Mouse (Mus musculus): Measurements from ENCODE around the gene Immp2l.

The Immp2l gene

DNA sequence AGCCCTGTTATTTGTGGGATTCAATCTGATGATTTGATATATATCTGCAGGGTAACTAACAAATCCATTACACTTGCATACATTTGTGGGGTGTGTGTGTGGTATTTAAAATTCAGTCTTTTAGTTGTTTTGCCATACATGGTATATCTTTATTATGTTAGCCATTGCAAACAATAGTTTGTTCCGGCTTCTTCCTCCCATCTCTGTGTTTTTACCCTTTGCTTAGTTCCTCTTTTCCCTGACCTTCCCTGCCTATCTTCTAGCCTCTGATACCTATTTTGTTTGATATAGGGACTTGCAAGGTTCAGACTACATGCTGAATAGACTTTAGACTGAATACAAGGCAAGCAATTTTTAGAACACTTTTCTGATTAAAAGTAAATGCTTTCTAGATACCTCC lies 254.0 kb downstream of the Immp2l start:
- in situ Hi-C loops (cut with MboI; ENCODE audit: unreplicated experiment in 2 of 2): no loop called here

- in situ Hi-C loops (cut with MboI; ENCODE audit: unreplicated experiment in 2 of 2): no loop called here
These were observed 265.2 kb downstream of the Immp2l start for GRCm38 (mm10) chr12:41289047-41289446.

DNA sequence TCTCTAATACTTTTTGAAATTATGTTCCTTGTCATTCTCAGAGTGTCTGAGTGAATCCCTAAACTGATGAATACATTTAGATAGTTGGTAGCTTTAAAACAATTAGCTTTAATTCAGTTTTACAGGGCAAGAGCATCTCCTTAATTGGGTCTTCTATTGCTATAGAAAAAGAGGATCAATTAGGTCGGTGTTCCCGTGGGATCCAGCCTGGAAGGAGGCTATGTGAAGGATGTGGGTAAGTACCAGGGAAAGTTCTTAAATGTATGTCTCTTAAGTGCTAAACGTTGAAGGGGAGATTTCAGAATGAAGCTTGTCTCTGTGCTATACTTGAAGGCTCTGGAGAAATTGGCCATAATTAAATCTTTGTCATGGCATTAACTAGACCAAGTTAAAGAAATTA lies 283.1 kb downstream of the Immp2l start:
- in situ Hi-C loops (cut with MboI; ENCODE audit: unreplicated experiment in 2 of 2): no loop called here

- in situ Hi-C loops (cut with MboI; ENCODE audit: unreplicated experiment in 2 of 2): no loop called here
These were observed 285.1 kb downstream of the Immp2l start for GRCm38 (mm10) chr12:41308726-41309680.

GRCm38 (mm10) chr12:41313391-41313790 lies 289.5 kb downstream of the Immp2l start:
- in situ Hi-C loops (cut with MboI; ENCODE audit: unreplicated experiment in 2 of 2): no loop called here

DNA sequence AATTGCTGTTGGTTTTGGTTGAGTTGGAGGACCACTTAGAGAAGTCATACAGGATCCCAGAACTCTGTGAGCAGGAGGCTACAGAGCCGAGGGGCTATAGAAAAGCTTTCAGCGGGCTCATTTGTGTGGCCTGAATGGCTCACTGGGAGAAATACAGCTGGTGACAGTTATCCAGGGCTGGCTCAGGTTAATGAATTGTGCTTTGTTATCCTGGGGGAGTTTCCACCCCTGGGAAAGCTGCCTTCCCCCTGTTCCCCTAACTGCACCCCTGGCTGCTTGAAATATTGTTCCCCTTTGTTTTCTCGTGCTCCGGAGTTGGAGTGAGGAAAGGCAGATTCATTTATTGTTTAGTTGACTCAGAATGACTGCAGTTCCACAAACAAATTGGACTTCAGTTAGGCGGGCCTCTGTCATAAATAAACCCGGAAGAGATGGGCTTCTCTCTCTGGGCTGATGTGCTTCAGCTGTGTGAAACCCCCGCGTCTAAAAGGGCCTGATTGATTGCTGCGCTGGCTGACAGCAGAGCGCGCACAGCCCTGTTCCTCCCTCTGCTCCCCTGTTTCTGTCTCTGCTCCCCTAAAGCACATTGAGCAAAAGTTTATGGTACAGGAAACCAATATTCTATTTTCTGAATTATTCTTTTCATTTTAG lies 291.0 kb downstream of the Immp2l start:
- in situ Hi-C loops (cut with MboI; ENCODE audit: unreplicated experiment in 2 of 2): no loop called here

DNA sequence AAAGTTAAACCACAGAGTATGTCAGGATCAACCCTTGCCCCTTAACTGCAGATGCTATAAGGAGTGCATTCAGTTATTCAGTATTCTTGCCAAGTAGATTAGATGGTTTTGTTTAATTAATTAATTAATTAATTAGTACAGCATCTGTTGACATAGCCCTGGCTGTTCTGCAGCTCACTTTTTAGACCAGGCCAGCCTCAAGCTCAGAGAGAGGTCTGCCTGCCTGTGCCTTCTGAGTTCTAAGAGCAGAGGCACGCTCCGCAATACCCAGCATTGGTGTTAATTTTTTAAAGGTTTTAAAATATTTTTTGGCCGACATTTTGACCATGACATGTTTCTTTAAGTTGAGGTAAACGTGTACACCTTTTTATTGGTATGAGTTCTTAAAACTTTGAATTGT lies 292.0 kb downstream of the Immp2l start:
- in situ Hi-C loops (cut with MboI; ENCODE audit: unreplicated experiment in 2 of 2): no loop called here

DNA sequence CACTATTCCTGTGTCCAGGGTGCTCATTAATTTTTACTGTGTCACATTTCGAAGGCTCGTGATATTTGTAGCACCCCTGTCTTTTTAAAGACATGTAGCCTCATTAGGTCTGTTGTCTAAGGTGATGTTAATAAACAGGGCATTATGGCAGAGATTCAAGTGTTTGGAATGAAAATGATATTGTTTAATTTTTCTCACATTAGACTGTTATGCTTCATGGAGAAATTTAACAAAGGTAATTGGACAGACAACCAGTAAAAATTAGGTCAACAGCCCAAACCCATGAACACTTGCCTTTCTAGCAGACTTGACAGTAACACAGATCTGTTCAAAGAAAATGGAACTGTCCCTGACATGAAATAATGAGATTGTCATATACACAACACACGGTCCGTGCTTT lies 292.5 kb downstream of the Immp2l start:
- in situ Hi-C loops (cut with MboI; ENCODE audit: unreplicated experiment in 2 of 2): no loop called here

- in situ Hi-C loops (cut with MboI; ENCODE audit: unreplicated experiment in 2 of 2): no loop called here
These were observed 293.5 kb downstream of the Immp2l start for GRCm38 (mm10) chr12:41317431-41317830.

DNA sequence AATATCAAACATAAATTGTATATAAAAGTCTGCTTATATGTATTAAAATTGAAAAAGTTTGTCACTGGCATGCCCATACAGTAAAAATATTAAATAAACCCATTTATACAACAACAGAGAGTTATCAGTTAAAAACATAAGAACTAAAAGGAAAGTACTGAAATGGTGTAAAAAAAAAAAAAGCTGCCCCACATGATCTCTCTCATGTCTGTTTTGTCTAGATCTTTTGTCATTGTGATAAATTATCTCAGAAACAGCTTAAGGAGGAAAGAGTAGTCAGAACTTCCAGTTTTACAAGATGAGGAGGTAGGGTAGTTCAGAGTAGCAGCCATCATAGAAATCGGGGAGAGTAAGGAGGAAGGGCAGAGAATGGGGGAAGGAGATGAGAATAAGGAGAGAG lies 298.1 kb downstream of the Immp2l start:
- in situ Hi-C loops (cut with MboI; ENCODE audit: unreplicated experiment in 2 of 2): no loop called here

DNA sequence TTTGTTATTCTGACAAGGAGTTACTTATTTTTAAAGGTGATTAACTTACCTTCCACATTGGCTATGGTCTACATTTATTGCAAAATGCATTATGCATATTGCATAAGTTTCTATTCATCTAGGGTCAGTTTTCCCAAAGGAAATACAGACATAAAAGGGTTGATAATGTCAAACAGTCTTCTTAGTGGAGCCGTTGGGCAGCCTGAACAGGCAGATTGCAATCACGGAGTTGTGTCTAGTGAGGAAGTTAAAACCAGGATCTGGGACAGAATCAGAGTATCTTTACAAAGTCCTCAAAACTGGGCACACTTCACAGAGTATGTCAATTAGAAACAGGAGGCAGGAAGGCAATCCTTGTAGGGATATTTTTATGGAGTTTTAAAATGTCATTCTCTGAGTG lies 300.5 kb downstream of the Immp2l start:
- in situ Hi-C loops (cut with MboI; ENCODE audit: unreplicated experiment in 2 of 2): no loop called here

DNA sequence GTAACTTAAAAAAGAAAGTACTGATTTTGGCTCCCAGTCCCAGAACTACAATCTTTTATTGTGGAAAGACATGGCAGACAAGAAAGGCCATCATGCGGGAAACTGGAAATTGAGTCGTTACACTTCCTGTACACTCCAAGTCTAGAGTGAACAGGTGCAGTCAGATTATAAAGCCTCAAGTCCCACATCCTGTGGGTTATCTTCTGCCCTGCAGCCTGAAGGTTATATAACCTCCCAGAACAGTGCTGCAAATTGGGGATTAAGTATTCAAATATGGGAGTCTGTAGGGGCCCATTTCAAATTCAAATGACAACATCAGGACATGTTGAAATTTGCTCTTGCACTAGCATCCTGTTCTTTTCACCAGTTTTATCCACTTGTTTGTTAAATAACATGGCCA lies 301.9 kb downstream of the Immp2l start:
- in situ Hi-C loops (cut with MboI; ENCODE audit: unreplicated experiment in 2 of 2): no loop called here

DNA sequence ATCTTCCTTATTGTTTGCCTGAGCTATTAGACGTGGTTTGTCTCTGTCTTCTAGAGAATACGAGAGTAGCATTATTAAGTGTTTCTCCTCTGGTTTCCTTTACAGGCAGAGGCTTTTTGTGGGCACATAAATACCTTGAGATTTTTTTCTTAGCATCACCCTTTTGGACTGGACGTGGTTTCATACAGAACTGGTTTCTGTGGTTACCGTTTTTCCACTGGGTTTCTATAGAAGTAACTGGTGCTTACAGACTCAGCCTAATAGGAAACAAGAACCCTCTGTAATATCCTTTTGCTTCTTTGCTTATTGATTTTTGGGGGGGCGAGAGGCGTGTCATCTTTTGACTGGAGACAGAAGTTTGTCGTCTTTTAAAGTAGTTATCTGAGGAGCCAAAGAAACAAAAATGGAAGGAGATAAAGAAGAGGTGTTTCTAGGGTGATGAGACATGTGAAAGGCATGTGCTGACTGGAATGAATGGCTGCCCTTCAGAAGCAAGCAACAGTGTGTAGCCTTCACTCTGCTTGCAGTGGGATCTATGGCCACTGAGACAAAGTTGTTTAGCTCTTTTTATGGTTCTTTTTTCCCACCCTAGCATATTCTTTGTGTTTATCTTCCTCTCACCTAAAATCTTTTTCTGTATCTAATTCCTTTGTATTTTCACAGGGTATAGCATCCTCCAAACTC lies 307.2 kb downstream of the Immp2l start:
- in situ Hi-C loops (cut with MboI; ENCODE audit: unreplicated experiment in 2 of 2): no loop called here

DNA sequence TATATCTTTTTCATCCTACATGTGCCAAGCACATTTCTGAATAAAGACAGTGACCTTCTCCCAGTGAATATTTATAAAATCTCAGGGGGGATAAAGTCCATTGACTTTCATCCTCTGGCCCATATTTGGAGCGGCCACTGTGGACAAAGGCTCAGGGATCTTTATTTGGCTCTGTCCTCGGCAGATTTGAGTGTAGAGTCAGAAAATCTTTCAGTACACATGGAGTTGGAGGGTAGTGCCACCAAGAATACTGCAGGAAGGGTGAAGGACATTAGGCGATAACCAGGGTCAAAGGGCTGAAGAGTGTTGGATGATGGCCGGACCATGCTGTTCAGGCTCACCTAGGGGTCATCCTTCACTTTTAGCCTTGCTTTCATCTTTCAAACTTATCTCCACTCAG lies 321.7 kb downstream of the Immp2l start:
- in situ Hi-C loops (cut with MboI; ENCODE audit: unreplicated experiment in 2 of 2): loop anchor here in 1 of 2 experiments (10.0 kb wide), 1 partner anchor 139 kb away; the partner anchor contains the start of gene Lrrn3

GRCm38 (mm10) chr12:41347494-41347893 lies 323.6 kb downstream of the Immp2l start:
- in situ Hi-C loops (cut with MboI; ENCODE audit: unreplicated experiment in 2 of 2): loop anchor here in 1 of 2 experiments (10.0 kb wide), 1 partner anchor 137 kb away; the partner anchor contains the start of gene Lrrn3

DNA sequence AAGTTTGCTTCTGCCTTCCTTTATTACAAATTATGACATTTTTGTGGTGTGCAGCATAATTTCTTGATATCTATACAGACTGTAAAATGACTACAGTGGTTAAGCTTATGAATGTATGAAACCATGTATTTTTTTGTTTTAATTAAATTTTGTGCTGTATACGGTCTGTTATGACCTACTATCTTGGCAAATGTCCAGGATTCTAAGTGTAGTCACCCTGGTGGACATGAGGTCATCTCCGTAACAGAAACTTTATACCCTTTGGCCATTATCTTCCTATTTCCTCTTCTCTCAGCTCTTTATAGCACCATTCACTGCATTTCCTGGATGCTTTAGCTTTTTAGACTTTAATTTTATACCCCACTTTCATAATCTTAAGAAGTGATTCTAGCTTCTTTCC lies 325.5 kb downstream of the Immp2l start:
- in situ Hi-C loops (cut with MboI; ENCODE audit: unreplicated experiment in 2 of 2): loop anchor here in 1 of 2 experiments (10.0 kb wide), 1 partner anchor 135 kb away; the partner anchor contains the start of gene Lrrn3

GRCm38 (mm10) chr12:41349814-41350213 lies 325.9 kb downstream of the Immp2l start:
- in situ Hi-C loops (cut with MboI; ENCODE audit: unreplicated experiment in 2 of 2): loop anchor here in 1 of 2 experiments (10.0 kb wide), 1 partner anchor 135 kb away; the partner anchor contains the start of gene Lrrn3

DNA sequence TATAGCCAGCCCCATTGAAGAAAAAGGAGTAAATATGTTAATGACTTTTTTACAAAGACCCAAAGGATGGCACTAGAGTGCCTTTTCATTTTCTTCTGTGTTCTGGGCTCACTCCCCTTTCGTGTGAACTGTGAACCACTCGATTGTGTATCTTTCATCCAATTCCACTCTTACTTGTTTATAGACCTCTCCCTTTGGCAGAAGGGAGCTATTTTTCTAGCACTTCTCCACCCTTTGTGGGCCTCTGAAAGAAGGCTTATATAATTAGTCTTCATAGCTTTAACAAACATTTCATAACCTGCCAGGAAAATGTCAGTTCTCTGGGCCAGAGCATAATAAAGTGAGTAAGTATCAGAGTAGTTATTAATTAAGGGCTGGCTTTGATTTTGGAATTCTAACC lies 327.4 kb downstream of the Immp2l start:
- in situ Hi-C loops (cut with MboI; ENCODE audit: unreplicated experiment in 2 of 2): no loop called here

GRCm38 (mm10) chr12:41354857-41355256 lies 331.0 kb downstream of the Immp2l start:
- in situ Hi-C loops (cut with MboI; ENCODE audit: unreplicated experiment in 2 of 2): no loop called here

GRCm38 (mm10) chr12:41356040-41356439 lies 332.1 kb downstream of the Immp2l start:
- in situ Hi-C loops (cut with MboI; ENCODE audit: unreplicated experiment in 2 of 2): no loop called here

GRCm38 (mm10) chr12:41386685-41387084 lies 362.8 kb downstream of the Immp2l start:
- in situ Hi-C loops (cut with MboI; ENCODE audit: unreplicated experiment in 2 of 2): no loop called here

Measured in v-Abl transformed pro-B cells (cell line).